Mouse (Mus musculus): ENCODE results near the gene Kif21a.

The Kif21a gene

DNA sequence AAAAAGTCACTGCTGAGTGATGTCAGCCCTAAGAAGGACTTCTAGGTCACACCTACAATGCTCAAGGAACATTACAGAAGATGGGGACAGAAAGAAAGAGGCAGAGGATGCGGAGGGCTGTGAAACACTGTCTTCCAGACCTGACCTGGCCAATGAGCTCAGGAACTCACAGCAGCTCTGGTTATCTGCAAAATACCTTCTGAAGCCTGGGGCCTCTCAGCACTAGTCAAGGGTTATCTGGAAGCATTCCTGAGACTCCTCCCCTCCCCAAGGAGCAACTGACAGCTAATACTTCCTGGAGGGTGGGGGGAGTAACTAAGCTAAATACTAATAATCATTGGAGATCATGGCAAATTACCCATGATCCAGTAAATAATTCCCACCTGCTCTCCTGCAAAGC lies 111.3 kb downstream of the Kif21a start:
- no peak for DNase-seq (ENCODE audit: low spot score)

DNA sequence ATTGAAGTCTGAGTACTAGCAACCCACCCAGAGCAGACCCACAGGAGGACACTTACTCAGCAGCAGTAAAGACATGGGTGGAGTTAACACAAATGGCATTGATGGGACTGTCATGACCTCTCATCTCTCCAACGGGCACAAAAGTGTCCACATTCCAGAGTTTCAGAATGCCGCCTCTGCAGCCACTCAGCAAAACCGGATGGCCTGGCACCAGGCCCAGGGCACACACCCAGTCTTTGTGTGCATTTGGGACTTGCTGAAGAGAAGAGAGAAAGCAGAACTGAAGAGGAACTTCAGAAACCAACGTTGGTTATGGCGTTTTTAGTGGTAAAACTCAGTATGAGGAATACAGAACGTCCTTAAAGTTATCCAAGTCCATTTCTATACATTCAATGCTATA lies 114.2 kb downstream of the Kif21a start:
- peak; percentile 6 for DNase-seq (ENCODE audit: low spot score)

DNA sequence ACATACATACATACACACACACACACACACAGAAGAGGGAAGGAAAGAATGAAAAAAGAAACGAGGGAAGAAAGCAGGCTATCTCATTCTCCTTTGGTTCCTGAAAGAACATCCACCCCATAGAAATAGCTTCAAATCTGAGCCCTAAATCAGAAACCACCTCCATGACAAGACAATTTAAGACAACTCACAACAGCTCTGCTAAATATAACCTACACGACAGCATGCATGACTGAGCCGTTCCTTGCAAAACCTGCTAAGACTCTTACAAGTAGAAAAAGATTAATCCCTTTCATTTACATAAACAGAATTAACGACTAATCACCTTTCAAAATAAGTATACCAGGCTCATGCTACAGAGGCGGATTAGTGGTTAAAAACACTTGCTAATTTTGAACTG lies 118.3 kb downstream of the Kif21a start:
- no peak for DNase-seq (ENCODE audit: low spot score)

DNA sequence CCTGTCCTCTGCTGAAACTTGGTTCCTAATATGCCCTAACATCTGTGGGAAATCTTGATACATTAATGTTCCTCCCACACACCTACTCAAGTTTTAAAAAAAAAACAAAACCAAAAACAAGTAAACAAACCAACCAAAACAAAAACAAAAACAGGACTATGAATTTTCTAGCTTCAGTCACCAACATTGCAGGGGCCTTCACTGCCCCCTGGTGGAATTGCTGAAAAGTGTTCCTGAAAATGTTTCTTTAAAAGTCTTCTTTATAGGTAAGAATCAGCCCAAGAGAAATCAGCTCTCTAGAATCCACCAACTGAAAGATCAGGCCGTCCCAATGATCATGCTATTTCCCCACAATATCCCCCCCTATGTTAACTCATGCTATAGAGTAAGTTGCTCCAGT lies 120.7 kb downstream of the Kif21a start:
- peak; percentile 10 for DNase-seq (ENCODE audit: low spot score)

DNA sequence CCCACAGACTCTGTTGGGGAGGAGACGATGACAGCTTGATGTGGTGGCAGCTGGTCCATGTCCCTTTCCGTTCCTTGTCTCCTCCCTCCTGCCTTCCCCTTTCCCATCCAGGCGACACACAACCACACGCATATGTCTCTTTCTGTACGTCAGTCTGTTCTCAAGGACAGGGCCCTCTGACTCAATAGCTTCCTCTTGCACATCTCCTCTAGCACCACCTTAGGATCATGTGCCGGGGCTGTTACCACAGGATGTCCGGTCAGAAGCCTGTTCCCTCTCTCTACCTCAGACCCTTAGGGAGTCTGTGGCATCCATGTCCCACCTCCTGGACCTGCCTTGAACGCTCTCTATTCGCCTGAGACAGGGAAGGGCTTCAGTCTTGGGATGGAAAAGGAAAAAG lies 153.3 kb downstream of the Kif21a start:
- no peak for DNase-seq (ENCODE audit: low spot score)

DNA sequence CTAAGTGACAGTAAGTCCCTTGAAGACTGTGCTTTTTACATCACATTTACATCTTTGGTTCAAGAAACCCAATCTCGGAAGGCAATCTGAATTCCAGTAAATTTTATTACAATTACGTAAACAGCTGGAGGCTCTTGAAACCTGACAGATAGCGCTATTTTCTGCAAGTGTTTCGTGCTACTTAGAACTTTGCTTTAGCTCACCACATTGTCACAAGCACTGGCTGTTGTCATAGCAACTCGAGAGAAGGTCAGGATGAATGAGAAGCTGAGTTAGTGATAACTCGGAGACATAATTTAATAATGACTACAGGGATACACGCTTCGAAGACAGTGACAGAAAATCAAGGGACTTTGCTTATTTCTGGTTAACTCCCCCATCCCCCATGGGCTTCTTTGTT lies 162.3 kb downstream of the Kif21a start:
- no peak for DNase-seq (ENCODE audit: low spot score)
